Mouse (Mus musculus): ENCODE measurements at regions not wholly inside any gene's neighbourhood (a gene's known extent, or its start where the extent isn't known, plus 50 kb on each side); places are given as distances from the start of the nearest gene placed in this dataset.

DNA sequence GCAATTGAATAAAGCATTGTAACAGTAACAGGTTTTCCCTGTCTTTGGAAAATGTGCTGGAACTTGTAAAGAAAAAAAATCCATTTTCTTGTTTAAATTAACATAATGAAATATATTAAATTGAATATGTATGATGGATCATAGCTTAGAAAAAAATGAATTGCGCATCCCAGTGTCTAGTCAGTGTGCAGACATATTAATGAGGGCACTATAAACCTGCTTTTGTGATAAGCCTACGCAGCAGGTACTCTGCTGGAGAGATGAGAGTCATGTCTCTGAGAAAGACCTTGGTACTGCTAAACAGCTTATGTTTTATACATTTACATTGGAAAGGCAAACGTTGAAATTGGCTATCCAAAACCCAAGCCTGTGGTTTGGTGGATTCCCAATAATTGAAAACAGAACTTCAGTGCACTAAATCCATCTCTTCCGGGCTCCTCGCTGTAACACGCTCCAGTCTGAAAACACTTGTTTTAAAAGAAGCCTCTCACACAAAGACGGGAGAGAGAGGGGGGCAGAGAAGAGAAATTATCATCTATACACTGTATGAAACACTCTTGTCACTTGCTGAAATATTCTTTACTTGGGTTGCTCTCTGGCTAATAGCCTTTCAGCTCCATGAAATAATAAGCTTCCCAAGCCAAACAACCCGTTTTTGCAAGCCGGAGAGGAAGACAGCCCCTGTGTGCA lies 223.9 kb upstream of the Fn1 start:
- no peak for TF ChIP-seq CTCF (IDR thresholded peaks at IDR 0.05; ENCODE audit: insufficient read depth, low read length)
- TF ChIP-seq POLR2A (IDR thresholded peaks at IDR 0.05; ENCODE audit: borderline replicate concordance, extremely low read depth, low read depth, low read length) = no peak

Data from lung, adult 2 months (tissue).